Mouse (Mus musculus): Measurements from ENCODE around the gene Slc16a13. TPM values are rescaled to one million over a fixed set of nuclear protein-coding genes. Genes with fewer than 3 reads are reported as not detected.

Gene Slc16a13
- total RNA-seq, 2 experiments from 2014 or later, result 2.7 to 3.0 TPM

GRCm38 (mm10) chr11:70232546-70232945 is 11.7 kb upstream of the Slc16a13 start:
- DNase-seq, result peak; percentile 27 to 62

- peak; percentile 86 to 89 for DNase-seq
Observed at GRCm38 (mm10) chr11:70230239-70230727, 9.4 kb upstream of the Slc16a13 start.

GRCm38 (mm10) chr11:70229260-70230010 is 8.6 kb upstream of the Slc16a13 start, which contains the start of gene Bcl6b:
Bcl6b (minus strand) TSS chr11:70229798.
- peak; percentile 34 to 68 for DNase-seq

GRCm38 (mm10) chr11:70228828-70229227 is 8.0 kb upstream of the Slc16a13 start:
- peak; percentile 92 to 93 for DNase-seq

- no peak for DNase-seq
Observed at GRCm38 (mm10) chr11:70227661-70228245, 6.9 kb upstream of the Slc16a13 start.

- no peak for DNase-seq
Observed at GRCm38 (mm10) chr11:70227126-70227525, 6.3 kb upstream of the Slc16a13 start.

GRCm38 (mm10) chr11:70226602-70226890 is 5.7 kb upstream of the Slc16a13 start:
- DNase-seq, result no peak

- no peak for DNase-seq
Observed at GRCm38 (mm10) chr11:70225798-70226601, 5.1 kb upstream of the Slc16a13 start.

GRCm38 (mm10) chr11:70223724-70224123 is 2.9 kb upstream of the Slc16a13 start:
- peak in 1 of 2 experiments; percentile 52 for DNase-seq

GRCm38 (mm10) chr11:70221603-70222500 is 988 bp upstream of the Slc16a13 start:
- peak in 1 of 2 experiments; percentile 43 for DNase-seq

- no peak for DNase-seq
Observed at GRCm38 (mm10) chr11:70220323-70220722, 541 bp downstream of the Slc16a13 start.

GRCm38 (mm10) chr11:70219873-70220272 is 991 bp downstream of the Slc16a13 start:
- no peak for DNase-seq

GRCm38 (mm10) chr11:70218741-70219470 is 2.0 kb downstream of the Slc16a13 start:
- no peak for DNase-seq

- no peak for DNase-seq
Observed at GRCm38 (mm10) chr11:70218039-70218438, 2.8 kb downstream of the Slc16a13 start.

- DNase-seq, result no peak
Observed at GRCm38 (mm10) chr11:70216103-70216502, 4.8 kb downstream of the Slc16a13 start.

- no peak for DNase-seq
Observed at GRCm38 (mm10) chr11:70215301-70215700, 5.6 kb downstream of the Slc16a13 start.

GRCm38 (mm10) chr11:70214856-70215209 is 6.0 kb downstream of the Slc16a13 start:
- no peak for DNase-seq

GRCm38 (mm10) chr11:70214191-70214855 is 6.5 kb downstream of the Slc16a13 start:
- peak in 1 of 2 experiments; percentile 46 for DNase-seq

- no peak for DNase-seq
Observed at GRCm38 (mm10) chr11:70213736-70214135, 7.1 kb downstream of the Slc16a13 start.

- DNase-seq, result peak; percentile 72 to 81
Observed at GRCm38 (mm10) chr11:70212896-70213295, 8.0 kb downstream of the Slc16a13 start.

Measured in adrenal gland, postnatal 36 days (tissue).